Mouse (Mus musculus) thymus, adult 2 months (tissue): ENCODE data around the gene Asb13.

ENCODE experiments used
- CTCF ChIP-seq: fragments of 200-500 bp; IDR thresholded peaks from 2 replicates; pipeline ENCODE4 v1.5.1; 2012; ENCODE audit warnings: mild to moderate bottlenecking, control low read depth, low read length, moderate library complexity, borderline replicate concordance; ENCODE audit not compliant: control insufficient read depth, poor library complexity, insufficient read depth; ENCODE audit errors: extremely low read depth
- POLR2A ChIP-seq: fragments of 200-500 bp; IDR thresholded peaks from 2 replicates; pipeline ENCODE4 v1.6.1; 2012; ENCODE audit warnings: mild to moderate bottlenecking, low read length, control low read depth, moderate library complexity; ENCODE audit not compliant: control insufficient read depth, poor library complexity, insufficient read depth; ENCODE audit errors: extremely low read depth

- TF ChIP-seq CTCF = no peak
- TF ChIP-seq POLR2A = no peak
These were observed 25.6 kb downstream of the Asb13 start for GRCm38 (mm10) chr13:3659163-3660160.
